Mouse (Mus musculus) lung, postnatal 0 days (tissue): ENCODE measurements around the gene Rgmb.

Source experiments
- CTCF ChIP-seq: IDR thresholded peaks from 2 replicates; pipeline ENCODE4 v1.5.1; 2016; ENCODE audit warnings: antibody characterized with exemption, mild to moderate bottlenecking
- EP300 ChIP-seq: IDR thresholded peaks from 2 replicates; pipeline ENCODE4 v1.6.1; 2016; ENCODE audit warnings: antibody characterized with exemption, mild to moderate bottlenecking, control low read depth

- TF ChIP-seq CTCF (no peak), EP300 (no peak)
These were observed 40.1 kb downstream of the Rgmb start for GRCm38 (mm10) chr17:15790716-15791115.
